In the genomic region with DNA sequence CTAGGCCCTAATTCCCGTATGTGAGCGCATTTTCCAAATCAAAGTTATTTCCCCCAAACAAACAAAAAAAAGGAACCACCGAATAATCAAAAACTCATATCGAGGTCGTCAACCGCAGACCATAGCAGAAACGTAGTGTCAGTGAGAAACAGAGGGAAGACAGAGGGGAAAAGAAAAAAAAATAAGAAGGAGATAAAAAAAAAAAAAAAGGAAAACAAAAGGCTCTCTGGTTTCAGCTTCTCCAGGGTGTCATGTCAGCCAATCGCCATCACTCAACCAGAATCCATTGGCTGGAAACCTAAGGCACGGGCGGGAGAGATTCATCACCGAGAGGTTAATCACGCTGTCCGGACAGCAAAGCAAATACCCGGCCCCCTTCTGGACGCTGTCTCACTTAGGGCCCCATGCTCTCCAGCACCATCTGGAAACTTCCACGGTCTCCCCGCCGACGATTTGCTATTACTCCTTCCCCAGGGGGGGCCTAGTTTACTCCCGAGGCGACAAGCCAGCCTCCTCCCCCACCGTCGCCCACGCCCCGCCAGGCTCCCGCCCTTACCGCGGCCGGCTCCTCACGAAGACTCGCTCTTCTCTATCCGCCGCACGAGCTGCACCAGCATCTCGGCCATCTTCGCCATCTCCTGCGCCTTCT, we compare ENCODE assay signal across 8 mouse cellular contexts. TPM values are rescaled to one million over a fixed set of nuclear protein-coding genes. Genes with fewer than 3 reads are reported as not detected.
DNase-seq lines count a peak whose midpoint lies in the region; ATAC-seq lines count a peak whose summit lies in the region.
"Not testable (repeated sequence)": the region's sequence is repeated elsewhere in the genome, so short reads cannot be mapped to it uniquely, and the experiment has no call there.

No protein-coding gene starts in this region.

- H3K9ac ChIP-seq in intestine, embryonic 15.5 days: peak overlapping the region; percentile 70

- H3K4me3 ChIP-seq in intestine, embryonic 15.5 days (replicated peaks): peak overlapping the region; percentile 68

- H3K27me3 ChIP-seq in intestine, embryonic 15.5 days (replicated peaks): not testable (repeated sequence)

- peak; percentile 67 for DNase-seq in adrenal gland, adult 8-10 months
- peak; percentile 23 for DNase-seq in embryo, embryonic 11.5 days (ENCODE audit: low read depth, low spot score)
- DNase-seq in gastrocnemius, postnatal 36 days: peak; percentile 52 to 53
- peak; percentile 66 to 73 for DNase-seq in left cerebral cortex, postnatal 14 days (ENCODE audit: low spot score in 2 of 2)
- DNase-seq in right cerebral cortex, postnatal 25 days: peak; percentile 77
- peak; percentile 47 to 63 for DNase-seq in urinary bladder, postnatal 36 days (ENCODE audit: low spot score in 2 of 2)

- WGBS in intestine, embryonic 15.5 days: 3% methylated on average over 36 of the region's 37 CpGs

- H3K9me3 ChIP-seq in intestine, embryonic 15.5 days: not testable (repeated sequence)

- H3K4me2 ChIP-seq in intestine, embryonic 15.5 days (replicated peaks): peak overlapping the region; percentile 61

- peak; percentile 65 for ATAC-seq in intestine, embryonic 15.5 days
- peak; percentile 32 for ATAC-seq in megakaryocyte progenitor cell, adult 5-6 weeks (replicated peaks; ENCODE audit: poor library complexity)

- intact Hi-C loops in gastrocnemius, postnatal 36 days (cut with DNase I); left cerebral cortex, postnatal 14 days (cut with DNase I): not testable (repeated sequence)

- not testable (repeated sequence) for H3K36me3 ChIP-seq in intestine, embryonic 15.5 days

- H3K4me1 ChIP-seq in intestine, embryonic 15.5 days (replicated peaks): not testable (repeated sequence)

- H3K27ac ChIP-seq in intestine, embryonic 15.5 days: peak overlapping the region; percentile 97

RNA-seq across cellular contexts. Expression of a gene that starts 0.8 kb away (rescaled TPM):
- total RNA-seq in adrenal gland, adult 8-10 months (2022): 100 to 1,000 TPM; 571 to 829 (median 654) TPM
- 100 to 1,000 TPM; 218 to 221 TPM for total RNA-seq in gastrocnemius, postnatal 36 days (2021)
- 421 and 480 TPM in 2 replicates for polyA plus RNA-seq in intestine, embryonic 15.5 days (2015; fragmentation: Nextera tagmentation; extraction: Ambion mirVana)
- 100 to 1,000 TPM; 440 to 455 TPM for total RNA-seq in left cerebral cortex, postnatal 14 days (2021)
- 230 and 234 TPM in 2 replicates for total RNA-seq in megakaryocyte progenitor cell, adult 5-6 weeks (2015)
- 325 and 344 TPM in 2 replicates for total RNA-seq in megakaryocyte progenitor cell, adult 5-6 weeks (2017)

RNA-seq across cellular contexts. Expression of a gene that starts 34.7 kb away (rescaled TPM):
- 10 to 100 TPM; 63.8 to 93.3 (median 80.2) TPM for total RNA-seq in adrenal gland, adult 8-10 months (2022)
- total RNA-seq in gastrocnemius, postnatal 36 days (2021): 1 to 10 TPM; 3.6 to 4.1 TPM
- 26.4 and 30.6 TPM in 2 replicates for polyA plus RNA-seq in intestine, embryonic 15.5 days (2015; fragmentation: Nextera tagmentation; extraction: Ambion mirVana)
- total RNA-seq in left cerebral cortex, postnatal 14 days (2021): 10 to 100 TPM; 22.7 to 22.8 TPM
- total RNA-seq in megakaryocyte progenitor cell, adult 5-6 weeks (2015): 35.2 and 37.6 TPM in 2 replicates
- total RNA-seq in megakaryocyte progenitor cell, adult 5-6 weeks (2017): 17.9 and 19.4 TPM in 2 replicates

RNA-seq across cellular contexts. Expression of a gene that starts 47.3 kb away (rescaled TPM):
- 10 to 100 TPM; 21.6 to 34.1 (median 27.6) TPM for total RNA-seq in adrenal gland, adult 8-10 months (2022)
- total RNA-seq in gastrocnemius, postnatal 36 days (2021): 1 to 10 TPM; 6.7 to 7.8 TPM
- polyA plus RNA-seq in intestine, embryonic 15.5 days (2015; fragmentation: Nextera tagmentation; extraction: Ambion mirVana): 21.8 and 23.5 TPM in 2 replicates
- 10 to 100 TPM; 17.1 to 18.8 TPM for total RNA-seq in left cerebral cortex, postnatal 14 days (2021)
- total RNA-seq in megakaryocyte progenitor cell, adult 5-6 weeks (2015): 10.0 and 14.6 TPM in 2 replicates
- 13.7 and 16.9 TPM in 2 replicates for total RNA-seq in megakaryocyte progenitor cell, adult 5-6 weeks (2017)

Comparison
In these comparisons a context has a peak if more than half of its experiments do, and no peak if none do; other contexts are left out.
1. Peak in every context shown above with its lines: DNase-seq, ATAC-seq, H3K4me3 ChIP-seq and H3K27ac ChIP-seq.
2. DNase-seq: peak in every context shown above with its lines; median percentile 77 in right cerebral cortex, postnatal 25 days; 70 in left cerebral cortex, postnatal 14 days; 67 in adrenal gland, adult 8-10 months; 55 in urinary bladder, postnatal 36 days; 52 in gastrocnemius, postnatal 36 days; 23 in embryo, embryonic 11.5 days.